Mouse (Mus musculus): ENCODE measurements around the gene Pde8b.
"Not testable (repeated sequence)": the region's sequence is repeated elsewhere in the genome, so short reads cannot be mapped to it uniquely, and the experiment has no call there.

The Pde8b gene

GRCm38 (mm10) chr13:95222569-95223426 lies 27.3 kb downstream of the Pde8b start:
- intact Hi-C loops (cut with DNase I) = no loop called here

GRCm38 (mm10) chr13:95221882-95222568 lies 28.1 kb downstream of the Pde8b start:
- intact Hi-C loops (cut with DNase I) = no loop called here

- intact Hi-C loops (cut with DNase I) = not testable (repeated sequence)
These were observed 34.4 kb downstream of the Pde8b start for GRCm38 (mm10) chr13:95215661-95216170.

GRCm38 (mm10) chr13:95212320-95212719 lies 37.8 kb downstream of the Pde8b start:
- intact Hi-C loops (cut with DNase I) = no loop called here

GRCm38 (mm10) chr13:95207301-95207700 lies 42.8 kb downstream of the Pde8b start:
- intact Hi-C loops (cut with DNase I) = not testable (repeated sequence)

- intact Hi-C loops (cut with DNase I) = no loop called here
These were observed 47.9 kb downstream of the Pde8b start for GRCm38 (mm10) chr13:95202151-95202758.

GRCm38 (mm10) chr13:95200817-95201216 lies 49.3 kb downstream of the Pde8b start:
- intact Hi-C loops (cut with DNase I) = no loop called here

- intact Hi-C loops (cut with DNase I) = no loop called here
These were observed 50.1 kb downstream of the Pde8b start for GRCm38 (mm10) chr13:95200036-95200435.

- intact Hi-C loops (cut with DNase I) = no loop called here
These were observed 53.9 kb downstream of the Pde8b start for GRCm38 (mm10) chr13:95196106-95196705.

GRCm38 (mm10) chr13:95191951-95192350 lies 58.2 kb downstream of the Pde8b start:
- intact Hi-C loops (cut with DNase I) = loop anchor here (5.0 kb wide), 1 partner anchor 50 kb away; no protein-coding TSS in a partner anchor

GRCm38 (mm10) chr13:95189111-95189510 lies 61.0 kb downstream of the Pde8b start:
- intact Hi-C loops (cut with DNase I) = no loop called here

- intact Hi-C loops (cut with DNase I) = no loop called here
These were observed 62.9 kb downstream of the Pde8b start for GRCm38 (mm10) chr13:95187153-95187665.

- intact Hi-C loops (cut with DNase I) = no loop called here
These were observed 63.4 kb downstream of the Pde8b start for GRCm38 (mm10) chr13:95186741-95187035.

- intact Hi-C loops (cut with DNase I) = no loop called here
These were observed 64.0 kb downstream of the Pde8b start for GRCm38 (mm10) chr13:95185891-95186740.

GRCm38 (mm10) chr13:95183686-95184085 lies 66.5 kb downstream of the Pde8b start:
- intact Hi-C loops (cut with DNase I) = no loop called here

- intact Hi-C loops (cut with DNase I) = no loop called here
These were observed 69.9 kb downstream of the Pde8b start for GRCm38 (mm10) chr13:95180208-95180607.

GRCm38 (mm10) chr13:95177326-95177725 lies 72.8 kb downstream of the Pde8b start:
- intact Hi-C loops (cut with DNase I) = no loop called here

- intact Hi-C loops (cut with DNase I) = no loop called here
These were observed 73.7 kb downstream of the Pde8b start for GRCm38 (mm10) chr13:95176399-95176798.

GRCm38 (mm10) chr13:95174253-95174652 lies 75.9 kb downstream of the Pde8b start:
- intact Hi-C loops (cut with DNase I) = no loop called here

GRCm38 (mm10) chr13:95172346-95172745 lies 77.8 kb downstream of the Pde8b start:
- intact Hi-C loops (cut with DNase I) = no loop called here

Measured in adrenal gland (tissue).